In genomic region chr11:76456233-76456632, GRCm38 (mm10) we compare ENCODE assay signal across 9 mouse cellular contexts. TPM values are rescaled to one million over a fixed set of nuclear protein-coding genes. Genes with fewer than 3 reads are reported as not detected.
DNase-seq lines count a peak whose midpoint lies in the region; ATAC-seq and TF ChIP-seq lines count a peak whose summit lies in the region.
"Had no signal": no experiment of that assay in that cellular context is flagged by ENCODE, and none has a peak within 500 bp of the region (broad histone marks: within the 10 kb centered on the region; RNA-seq: fewer than 3 reads in every experiment).

No protein-coding gene starts in this region.

- no peak overlapping the region for H3K4me3 ChIP-seq in heart, embryonic 16.5 days (ENCODE audit: low read length)
- no peak overlapping the region for H3K4me3 ChIP-seq in liver, embryonic 14.5 days (ENCODE audit: insufficient read depth in 1 of 2, low read depth in 2 of 2, low read length in 2 of 2)
- H3K4me3 ChIP-seq in neural tube, embryonic 13.5 days, result no peak overlapping the region
- no peak overlapping the region for H3K4me3 ChIP-seq in stomach, postnatal 0 days (ENCODE audit: low read depth, low read length)
- H3K4me3 ChIP-seq: erythroblast, embryonic 14.5 days had no signal

- WGBS in heart, embryonic 16.5 days, result 14% methylated on average over 6 of the region's 6 CpGs
- 23% methylated on average over 6 of the region's 6 CpGs for WGBS in liver, embryonic 14.5 days (ENCODE audit: insufficient replicate concordance)
- 16% methylated on average over 6 of the region's 6 CpGs for WGBS in neural tube, embryonic 13.5 days
- 18% methylated on average over 6 of the region's 6 CpGs for WGBS in stomach, postnatal 0 days

- no peak overlapping the region for H3K27ac ChIP-seq in heart, embryonic 16.5 days (ENCODE audit: low read length)
- H3K27ac ChIP-seq in liver, embryonic 14.5 days, result no peak overlapping the region
- H3K27ac ChIP-seq in neural tube, embryonic 13.5 days (replicated peaks), result no peak overlapping the region
- no peak overlapping the region for H3K27ac ChIP-seq in stomach, postnatal 0 days (replicated peaks)

- no peak for TF ChIP-seq EP300 in liver, embryonic 14.5 days (IDR thresholded peaks at IDR 0.05; ENCODE audit: low read depth)
- TF ChIP-seq EP300 in stomach, postnatal 0 days (optimal IDR thresholded peaks at IDR 0.05), result no peak

- no peak overlapping the region for H3K4me2 ChIP-seq in heart, embryonic 16.5 days (ENCODE audit: low read depth, low read length)
- H3K4me2 ChIP-seq in liver, embryonic 14.5 days (ENCODE audit: low read depth), result no peak overlapping the region
- H3K4me2 ChIP-seq in neural tube, embryonic 13.5 days, result no peak overlapping the region
- H3K4me2 ChIP-seq in stomach, postnatal 0 days (replicated peaks; ENCODE audit: low read depth), result no peak overlapping the region

- H3K9me3 ChIP-seq in heart, embryonic 16.5 days (replicated peaks; ENCODE audit: control insufficient read depth, low read length), result no peaks in the 10 kb centered on the region
- no peaks in the 10 kb centered on the region for H3K9me3 ChIP-seq in liver, embryonic 14.5 days (ENCODE audit: control insufficient read depth, low read length)
- H3K9me3 ChIP-seq in neural tube, embryonic 13.5 days, result no peaks in the 10 kb centered on the region
- H3K9me3 ChIP-seq in stomach, postnatal 0 days (ENCODE audit: control insufficient read depth, low read length), result no peaks in the 10 kb centered on the region

- H3K9ac ChIP-seq in heart, embryonic 16.5 days (ENCODE audit: low read length), result no peak overlapping the region
- H3K9ac ChIP-seq in liver, embryonic 14.5 days (replicated peaks), result no peak overlapping the region
- H3K9ac ChIP-seq in neural tube, embryonic 13.5 days, result 0 out of 2 replicates have a peak overlapping the region, but pooled peaks have one; percentile 12
- H3K9ac ChIP-seq in stomach, postnatal 0 days (ENCODE audit: low read length), result no peak overlapping the region

- DNase-seq in CD8-positive naive resting alpha-beta T cell, adult 2 months (ENCODE audit: low read depth in 2 of 2, low spot score in 2 of 2), result peak; percentile 89 to 91
- peak; percentile 82 for DNase-seq in brain, adult 2 months (ENCODE audit: low read depth, low spot score)
- peak; percentile 25 for DNase-seq in fibroblast of lung, adult 2 months (ENCODE audit: low read depth)
- DNase-seq in kidney, postnatal 14 days, result peak; percentile 87
- DNase-seq in liver, embryonic 14.5 days (ENCODE audit: low read depth in 3 of 3, low spot score in 3 of 3), result peak; percentile 40 to 49 (median 43)
- DNase-seq in stomach, postnatal 0 days (ENCODE audit: low spot score), result peak; percentile 89

- peak; percentile 35; the same call in 1 of the 2 replicates for ATAC-seq in heart, embryonic 16.5 days (replicated peaks; ENCODE audit: extremely low read depth, insufficient read depth, low FRiP score)
- ATAC-seq in liver, embryonic 14.5 days (ENCODE audit: insufficient read depth), result no peak
- ATAC-seq in neural tube, embryonic 13.5 days (ENCODE audit: low read depth), result peak; percentile 72
- peak; percentile 53 for ATAC-seq in stomach, postnatal 0 days (ENCODE audit: low FRiP score, low TSS enrichment)

- H3K27me3 ChIP-seq in heart, embryonic 16.5 days (ENCODE audit: control insufficient read depth, insufficient read depth, low read length), result no peaks in the 10 kb centered on the region
- no peaks in the 10 kb centered on the region for H3K27me3 ChIP-seq in liver, embryonic 14.5 days (ENCODE audit: control insufficient read depth, insufficient read depth, low read length)
- no peaks in the 10 kb centered on the region for H3K27me3 ChIP-seq in neural tube, embryonic 13.5 days
- H3K27me3 ChIP-seq in stomach, postnatal 0 days (ENCODE audit: control insufficient read depth, insufficient read depth, low read length), result no peaks in the 10 kb centered on the region

- peaks cover 5% of the 10 kb centered on the region for H3K4me1 ChIP-seq in heart, embryonic 16.5 days (ENCODE audit: control insufficient read depth, insufficient read depth, low read length)
- no peaks in the 10 kb centered on the region; a peak in 1 of 4 replicates for H3K4me1 ChIP-seq in liver, embryonic 14.5 days (replicated peaks; ENCODE audit: control insufficient read depth in 2 of 2, insufficient read depth in 2 of 2, low read length in 1 of 2)
- H3K4me1 ChIP-seq in neural tube, embryonic 13.5 days (replicated peaks), result peaks cover 18% of the 10 kb centered on the region
- no peaks in the 10 kb centered on the region for H3K4me1 ChIP-seq in stomach, postnatal 0 days (replicated peaks; ENCODE audit: control insufficient read depth, insufficient read depth)

- peaks cover 25% of the 10 kb centered on the region for H3K36me3 ChIP-seq in heart, embryonic 16.5 days (ENCODE audit: control insufficient read depth, insufficient read depth)
- no peaks in the 10 kb centered on the region for H3K36me3 ChIP-seq in liver, embryonic 14.5 days (replicated peaks; ENCODE audit: control insufficient read depth, insufficient read depth, low read depth)
- peaks cover 83% of the 10 kb centered on the region for H3K36me3 ChIP-seq in neural tube, embryonic 13.5 days
- H3K36me3 ChIP-seq in stomach, postnatal 0 days (ENCODE audit: control insufficient read depth, insufficient read depth, low read length), result peaks cover 22% of the 10 kb centered on the region

- TF ChIP-seq CTCF in liver, embryonic 14.5 days (IDR thresholded peaks at IDR 0.05; ENCODE audit: low read depth), result peak; percentile 98
- peak; percentile 98 for TF ChIP-seq CTCF in stomach, postnatal 0 days (IDR thresholded peaks at IDR 0.05; ENCODE audit: low read depth)

RNA-seq across cellular contexts. Expression of gene Timm22, which starts 49.5 kb away (rescaled TPM):
- 81.6 and 84.4 TPM in 2 replicates for polyA plus RNA-seq in heart, embryonic 16.5 days (2015; fragmentation: Nextera tagmentation; extraction: Ambion mirVana)
- polyA plus RNA-seq in liver, embryonic 14.5 days (2012; rRNA removed), result 6.2 and 11.1 TPM in 2 replicates
- 47.4 and 47.8 TPM in 2 replicates for polyA plus RNA-seq in liver, embryonic 14.5 days (2014; fragmentation: Nextera tagmentation; extraction: Ambion mirVana)
- 103 and 124 TPM in 2 replicates for polyA plus RNA-seq in neural tube, embryonic 13.5 days (2015; fragmentation: Nextera tagmentation; extraction: Ambion mirVana)
- 75.7 and 82.1 TPM in 2 replicates for polyA plus RNA-seq in stomach, postnatal 0 days (2015; fragmentation: Nextera tagmentation; extraction: Ambion mirVana)

RNA-seq across cellular contexts. Expression of gene Nxn, which starts 57.3 kb away (rescaled TPM):
- polyA plus RNA-seq in heart, embryonic 16.5 days (2015; fragmentation: Nextera tagmentation; extraction: Ambion mirVana), result 20.8 and 21.2 TPM in 2 replicates
- polyA plus RNA-seq in liver, embryonic 14.5 days (2012; rRNA removed), result 2.1 TPM in 2 replicates
- polyA plus RNA-seq in liver, embryonic 14.5 days (2014; fragmentation: Nextera tagmentation; extraction: Ambion mirVana), result 1.9 and 2.5 TPM in 2 replicates
- 36.4 and 38.7 TPM in 2 replicates for polyA plus RNA-seq in neural tube, embryonic 13.5 days (2015; fragmentation: Nextera tagmentation; extraction: Ambion mirVana)
- polyA plus RNA-seq in stomach, postnatal 0 days (2015; fragmentation: Nextera tagmentation; extraction: Ambion mirVana), result 22.4 and 24.0 TPM in 2 replicates

Comparison
In these comparisons a context has a peak if more than half of its experiments do, and no peak if none do; other contexts are left out.
1. DNase-seq: peak in every context shown above with its lines; median percentile 90 in CD8-positive naive resting alpha-beta T cell, adult 2 months; 89 in stomach, postnatal 0 days; 87 in kidney, postnatal 14 days; 82 in brain, adult 2 months; 43 in liver, embryonic 14.5 days; 25 in fibroblast of lung, adult 2 months.